Mouse (Mus musculus) brain, adult 2 months (tissue): ENCODE measurements around the gene Gm11020.
A peak's percentile ranks its signal among the peaks of the same experiment; 100 is the strongest.

Experiments
- DNase-seq: peaks from one replicate; pipeline ENCODE4 v3.0.0; 2011; ENCODE audit warnings: low read depth, low spot score

The Gm11020 gene

DNA sequence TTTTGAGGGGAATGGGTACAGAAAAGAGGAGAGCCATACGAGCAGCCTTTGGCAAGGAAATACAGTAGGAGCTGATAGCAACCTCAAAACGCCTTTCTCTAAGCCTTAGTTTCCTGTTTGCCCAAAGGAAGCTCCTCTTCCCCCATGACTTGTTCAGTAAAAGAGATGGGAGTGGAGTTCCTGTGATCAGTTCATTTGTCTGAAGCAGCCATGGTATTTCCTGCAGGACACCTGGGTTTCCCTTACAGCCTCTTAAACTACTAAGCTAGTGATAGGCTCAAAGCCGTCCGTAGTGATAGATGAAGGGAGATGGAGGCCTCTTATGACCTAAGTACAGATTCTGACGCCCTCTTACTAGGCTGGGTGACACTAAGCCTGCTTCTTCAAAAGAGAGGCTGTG lies 21.1 kb downstream of the Gm11020 start:
- DNase-seq = no peak

DNA sequence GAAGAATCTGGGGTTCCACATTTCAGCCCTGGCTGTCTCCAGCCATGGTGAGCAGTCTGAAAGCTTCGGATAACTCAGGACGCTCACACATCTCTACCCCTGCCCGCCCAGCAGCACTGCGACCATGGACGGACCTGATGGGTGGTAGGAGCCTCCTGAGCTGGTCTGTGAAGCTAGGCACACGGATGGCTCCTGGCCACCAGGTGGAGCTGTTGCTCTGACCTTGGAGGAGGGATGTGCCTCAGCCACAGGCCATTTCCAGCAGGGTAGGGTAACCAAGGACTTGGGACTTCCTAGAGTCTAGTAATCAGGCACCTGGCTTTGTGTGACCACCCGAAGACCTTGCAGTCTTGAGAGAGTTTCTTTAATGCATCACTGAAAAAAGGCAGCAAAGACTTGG lies 22.6 kb downstream of the Gm11020 start:
- DNase-seq = peak; percentile 95

DNA sequence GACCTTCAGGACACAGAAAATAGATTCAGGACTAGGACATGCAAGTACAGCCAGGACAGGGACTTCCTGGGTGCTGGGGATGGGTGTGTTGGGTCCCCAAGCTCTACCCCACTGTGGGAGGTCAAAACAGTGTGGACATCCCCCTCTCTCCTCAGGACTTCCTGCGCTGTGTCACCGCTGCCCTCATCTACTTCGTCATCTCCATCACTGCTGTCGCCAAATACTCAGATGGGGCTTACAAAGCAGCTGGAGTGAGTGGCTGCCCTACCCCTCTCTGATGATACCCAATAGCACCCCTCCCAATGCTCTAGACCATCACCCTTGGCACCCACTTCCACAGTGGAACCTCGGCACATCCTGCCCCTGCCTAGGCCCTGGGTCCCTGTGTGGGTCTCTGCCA lies 23.3 kb downstream of the Gm11020 start:
- no peak for DNase-seq

DNA sequence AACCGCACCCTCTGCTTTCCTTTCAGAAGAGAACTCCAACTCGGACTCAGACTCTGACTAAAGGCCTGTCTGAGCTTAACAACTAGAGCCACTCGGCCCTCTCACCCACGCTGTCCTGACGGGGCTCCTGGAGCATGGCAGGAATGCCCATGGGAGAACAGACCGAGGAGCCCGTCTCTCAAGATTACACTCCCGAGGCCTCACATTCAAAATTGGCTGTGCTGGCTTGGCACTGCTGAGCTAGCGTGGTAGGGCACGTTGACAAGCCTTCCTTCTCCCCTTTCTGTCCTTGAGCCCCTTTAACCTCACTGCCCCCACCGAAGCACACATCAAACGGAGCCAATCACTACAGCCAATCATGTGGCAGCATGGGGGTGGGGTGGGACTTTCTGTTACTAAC lies 25.3 kb downstream of the Gm11020 start:
- no peak for DNase-seq

DNA sequence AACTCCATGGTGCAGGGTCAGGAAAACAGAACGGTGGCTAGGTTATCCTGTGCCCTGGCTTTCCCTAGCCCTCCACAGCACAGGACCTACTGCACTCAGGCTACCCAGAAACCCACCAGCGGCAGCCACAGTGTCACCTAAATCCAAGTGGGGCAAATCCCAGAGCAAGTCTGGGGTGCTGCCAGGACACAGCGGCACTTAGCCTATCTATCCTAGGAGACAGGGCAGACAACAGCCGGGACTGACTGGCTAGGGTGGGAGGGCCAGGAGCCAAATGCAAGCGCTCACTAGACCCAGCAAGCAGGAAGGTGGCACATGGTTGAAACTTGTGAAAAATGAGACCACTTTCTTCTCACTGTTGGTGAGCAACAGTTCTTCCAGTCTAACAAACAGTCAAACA lies 27.6 kb downstream of the Gm11020 start:
- DNase-seq = no peak

DNA sequence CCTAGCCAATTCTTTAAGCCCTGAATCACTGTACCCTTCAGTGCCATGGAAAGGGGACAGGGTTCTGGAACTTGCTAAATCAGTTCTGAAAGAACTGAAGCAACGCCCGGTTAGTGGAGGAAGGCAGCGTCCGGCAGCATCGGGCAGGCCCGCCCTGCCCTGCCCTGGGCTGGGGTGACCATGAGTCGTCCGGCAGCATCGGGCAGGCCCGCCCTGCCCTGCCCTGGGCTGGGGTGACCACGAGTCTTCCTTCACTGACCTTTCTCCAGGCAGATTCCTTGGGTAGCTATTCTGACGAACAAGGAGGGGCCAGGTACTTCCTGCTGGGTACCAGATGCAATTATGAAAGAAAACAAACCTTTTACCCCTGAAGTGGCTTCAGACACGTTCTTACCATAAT lies 28.7 kb downstream of the Gm11020 start:
- no peak for DNase-seq

DNA sequence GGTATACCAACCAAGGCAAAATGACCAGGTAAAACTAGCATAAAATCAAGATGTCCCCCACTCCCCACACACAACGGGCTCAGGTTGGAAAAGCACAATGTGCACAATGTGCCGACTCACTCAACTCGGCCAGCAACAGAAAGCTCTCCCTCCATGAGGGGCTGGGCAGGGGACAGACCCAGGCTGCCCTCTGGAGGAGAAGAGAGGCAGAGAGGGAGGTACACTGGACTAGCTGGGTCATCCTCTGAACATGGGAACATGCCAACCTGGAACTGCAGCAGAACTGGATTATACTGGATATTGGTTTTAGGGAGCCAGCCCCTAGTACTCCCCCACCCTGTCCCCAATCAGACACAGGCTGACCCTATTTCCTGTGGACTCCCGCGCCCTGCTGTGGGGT lies 31.8 kb downstream of the Gm11020 start:
- no peak for DNase-seq

DNA sequence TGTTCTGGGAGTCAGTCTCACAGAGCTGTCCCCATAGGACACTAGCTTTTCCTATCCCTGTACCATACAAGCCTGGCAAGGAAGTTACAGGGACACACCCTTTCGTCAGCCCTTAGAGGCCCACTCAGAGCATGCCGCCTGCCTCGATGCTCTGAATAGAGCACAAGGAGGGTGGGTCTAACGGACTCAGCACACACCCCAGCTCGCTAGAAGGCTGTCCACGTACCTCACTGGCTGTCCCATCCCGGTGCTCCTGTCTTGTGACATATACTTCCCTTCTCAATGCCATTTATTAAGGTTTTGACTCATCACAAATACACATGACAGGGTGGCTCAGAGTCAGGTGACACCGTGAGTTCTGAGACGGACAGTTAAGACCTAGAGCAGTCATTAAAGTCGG lies 33.1 kb downstream of the Gm11020 start:
- DNase-seq = no peak

DNA sequence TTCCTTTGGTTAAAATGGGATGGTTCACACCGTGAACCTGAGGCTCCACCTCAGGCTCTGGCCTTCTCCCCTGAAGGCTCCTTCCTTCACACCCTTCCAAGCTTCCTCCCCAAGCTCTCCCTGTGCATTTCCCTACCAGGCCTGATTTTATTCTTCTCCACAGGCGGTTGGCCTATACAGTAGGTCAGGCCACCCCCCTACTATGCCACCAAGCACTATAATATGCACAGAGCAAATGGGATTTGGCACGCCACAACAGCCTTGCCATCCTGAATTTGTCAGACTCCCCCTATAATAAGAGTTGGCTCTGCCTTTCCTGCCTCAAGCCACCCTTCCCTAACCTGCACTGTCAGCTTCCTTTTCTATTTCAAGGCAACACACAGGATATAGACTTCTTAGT lies 37.3 kb downstream of the Gm11020 start:
- no peak for DNase-seq

DNA sequence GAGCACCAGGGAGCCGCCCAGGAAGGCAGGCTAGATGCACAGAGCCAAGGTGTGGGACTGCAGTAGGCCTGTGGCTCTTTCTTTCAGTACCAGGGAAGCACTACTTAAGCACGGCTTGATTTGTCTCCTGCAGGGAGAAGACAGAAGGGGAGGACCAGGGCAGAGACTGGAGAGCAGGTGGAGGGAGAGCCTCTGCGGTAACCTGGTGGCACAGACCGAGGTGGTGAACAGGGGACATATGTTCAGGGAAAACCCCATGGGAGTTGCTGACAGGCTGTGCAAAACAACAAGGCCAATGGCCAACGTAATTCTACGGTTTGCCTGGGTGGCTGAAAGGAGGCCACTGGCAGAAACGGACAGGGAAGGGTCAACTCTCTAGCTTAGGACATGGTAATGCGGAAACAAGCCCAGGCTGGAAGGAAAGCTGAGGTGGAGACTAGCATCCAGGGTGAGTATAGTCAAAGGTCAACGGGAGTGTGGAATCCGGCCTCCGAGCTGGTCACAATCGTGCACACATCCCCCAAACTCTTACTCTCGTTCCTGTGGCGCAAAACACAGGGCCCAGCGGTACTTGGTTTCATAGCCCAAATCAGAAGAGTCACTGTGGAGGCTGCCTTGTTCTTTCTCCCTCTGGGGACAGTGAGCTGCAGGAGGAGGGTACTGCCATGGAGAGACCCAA lies 38.5 kb downstream of the Gm11020 start:
- peak; percentile 83 for DNase-seq

DNA sequence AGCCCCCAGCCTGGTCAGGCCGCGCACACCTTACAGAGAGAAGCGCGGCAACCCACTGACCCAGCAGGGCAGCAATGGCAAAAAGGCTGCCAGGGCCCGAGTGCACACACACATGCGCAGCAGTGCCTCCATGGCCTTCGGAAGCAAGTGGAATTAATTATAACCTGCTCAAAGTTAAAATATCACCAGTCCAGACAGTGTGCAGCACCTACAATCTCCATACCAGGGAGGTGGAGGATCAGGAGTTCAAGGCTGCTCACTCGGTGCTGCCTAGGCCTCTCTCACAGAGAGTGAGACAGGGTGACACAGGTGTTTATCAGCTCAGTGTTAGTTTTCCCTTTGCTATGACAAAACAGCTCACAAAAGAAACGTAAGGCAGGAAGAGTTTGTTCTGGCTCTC lies 44.3 kb downstream of the Gm11020 start:
- DNase-seq = no peak

DNA sequence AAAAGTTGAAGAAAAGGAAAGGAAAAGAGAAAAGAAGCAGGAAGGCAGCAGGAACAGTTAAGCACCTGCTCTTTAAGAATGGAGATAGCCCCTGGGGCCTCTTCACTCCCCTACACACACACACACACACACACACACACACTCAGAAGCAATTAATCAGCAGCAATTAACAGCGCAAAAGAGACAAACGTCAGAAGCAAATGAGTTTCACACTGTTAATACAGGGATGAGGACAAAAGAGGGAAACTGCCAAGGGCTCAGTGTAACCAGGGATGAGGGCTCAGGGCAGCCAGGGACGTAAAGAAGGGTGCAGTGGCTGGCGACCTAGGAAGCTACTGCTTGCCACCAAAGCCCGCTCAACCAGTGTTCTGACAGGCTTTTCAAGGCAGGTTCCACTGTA lies 46.0 kb downstream of the Gm11020 start:
- no peak for DNase-seq

DNA sequence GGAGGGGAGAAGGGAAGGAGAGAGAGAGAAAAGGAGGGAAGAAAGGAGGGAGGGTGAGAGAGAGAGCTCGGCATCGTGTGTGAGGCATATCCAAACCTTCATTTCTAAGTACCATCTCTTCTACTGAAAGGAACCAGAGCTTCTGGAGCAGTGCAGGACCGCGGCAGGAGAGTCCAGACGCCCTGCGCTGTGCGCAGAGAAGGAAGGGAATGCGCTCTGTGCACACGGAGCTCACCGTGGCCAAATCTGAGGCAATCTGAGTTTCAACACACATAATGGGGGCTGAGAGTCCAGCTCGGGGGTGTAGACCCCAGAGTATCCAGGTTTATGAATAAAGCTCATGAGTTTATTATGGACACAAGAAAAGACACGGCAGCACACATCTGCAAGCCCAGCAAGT lies 48.2 kb downstream of the Gm11020 start:
- no peak for DNase-seq

DNA sequence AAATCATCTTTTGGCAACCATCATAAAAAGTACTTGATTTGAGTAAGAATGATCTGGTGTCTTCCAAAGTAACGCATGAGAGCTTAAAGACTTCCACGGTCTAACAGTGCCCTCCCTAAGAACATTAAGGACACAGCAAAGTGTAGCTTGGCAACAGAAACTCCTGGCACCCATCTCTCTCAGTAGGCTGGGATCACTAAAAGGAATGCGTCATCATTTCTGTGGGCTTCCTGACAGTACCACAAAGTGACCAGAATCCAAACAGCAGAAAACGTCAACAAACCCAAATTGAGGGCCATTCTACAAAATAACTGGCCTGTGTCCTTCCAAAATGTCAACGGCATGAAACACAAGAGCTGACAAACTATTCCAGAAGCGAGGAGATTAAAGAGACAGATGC lies 48.7 kb downstream of the Gm11020 start:
- DNase-seq = peak; percentile 71

DNA sequence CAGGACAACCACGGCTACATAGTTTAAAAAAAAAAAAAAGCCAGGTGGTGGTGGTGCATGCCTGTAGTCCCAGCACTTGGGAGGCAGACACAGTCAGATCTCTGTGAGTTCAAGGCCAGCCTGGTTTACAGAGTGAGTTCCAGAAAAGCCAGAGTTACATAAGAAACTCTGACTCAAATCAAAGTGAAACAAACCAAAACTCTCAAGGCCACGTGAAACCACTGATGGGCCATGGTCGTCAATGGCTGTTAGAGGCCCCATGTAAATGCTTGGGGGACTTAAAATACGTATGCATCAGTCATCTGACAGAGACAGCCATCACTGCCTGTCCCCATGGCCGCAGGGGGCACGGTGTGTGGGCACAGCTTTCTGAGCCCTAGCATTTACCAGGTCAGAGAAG lies 49.8 kb downstream of the Gm11020 start:
- no peak for DNase-seq
